Mouse (Mus musculus): ENCODE measurements around the gene Zfp646. TPM values are rescaled to one million over a fixed set of nuclear protein-coding genes. Genes with fewer than 3 reads are reported as not detected.

The Zfp646 gene
- polyA plus RNA-seq, 1 experiment: 42.5 TPM

GRCm38 (mm10) chr7:127926846-127927245 is 50.8 kb downstream of the Zfp646 start:
- Histone ChIP-seq H3K27me3 (ENCODE audit: control insufficient read depth, insufficient read depth, low read length, poor library complexity, severe bottlenecking) (no peaks in the 10 kb centered on the region), H3K36me3 (ENCODE audit: control insufficient read depth, insufficient read depth, low read length, poor library complexity, severe bottlenecking) (peaks cover 13% of the 10 kb centered on the region), H3K4me3 (ENCODE audit: low read depth, low read length) (no peak overlapping the region; the same call in 1 of the 2 replicates), H3K4me1 (ENCODE audit: control insufficient read depth, insufficient read depth, low read length) (peaks cover 8% of the 10 kb centered on the region), H3K9me3 (replicated peaks; ENCODE audit: control insufficient read depth, insufficient read depth, low read length, poor library complexity, severe bottlenecking) (no peaks in the 10 kb centered on the region), H3K27ac (ENCODE audit: insufficient read depth, low read length) (no peak overlapping the region), H3K9ac (ENCODE audit: low read depth, poor library complexity, severe bottlenecking) (no peak overlapping the region)
- no peak for TF ChIP-seq CTCF (IDR thresholded peaks at IDR 0.05; ENCODE audit: low read depth, low read length)
- peak; percentile 65; the same call in 1 of the 2 replicates for TF ChIP-seq EP300 (IDR thresholded peaks at IDR 0.05; ENCODE audit: insufficient read depth, low read depth, low read length)

GRCm38 (mm10) chr7:127927726-127928125 is 51.7 kb downstream of the Zfp646 start:
- Histone ChIP-seq H3K9ac (ENCODE audit: low read depth, poor library complexity, severe bottlenecking) (no peak overlapping the region), H3K36me3 (ENCODE audit: control insufficient read depth, insufficient read depth, low read length, poor library complexity, severe bottlenecking) (peaks cover 13% of the 10 kb centered on the region), H3K9me3 (replicated peaks; ENCODE audit: control insufficient read depth, insufficient read depth, low read length, poor library complexity, severe bottlenecking) (no peaks in the 10 kb centered on the region), H3K27me3 (ENCODE audit: control insufficient read depth, insufficient read depth, low read length, poor library complexity, severe bottlenecking) (no peaks in the 10 kb centered on the region), H3K4me3 (ENCODE audit: low read depth, low read length) (no peak overlapping the region), H3K4me1 (ENCODE audit: control insufficient read depth, insufficient read depth, low read length) (peaks cover 10% of the 10 kb centered on the region), H3K27ac (ENCODE audit: insufficient read depth, low read length) (no peak overlapping the region)
- no peak for TF ChIP-seq CTCF (IDR thresholded peaks at IDR 0.05; ENCODE audit: low read depth, low read length)
- no peak for TF ChIP-seq POLR2A (IDR thresholded peaks at IDR 0.05; ENCODE audit: insufficient read depth, low read length)
- no peak for TF ChIP-seq EP300 (IDR thresholded peaks at IDR 0.05; ENCODE audit: insufficient read depth, low read depth, low read length)

- Histone ChIP-seq H3K4me3 (ENCODE audit: low read depth, low read length) (peak overlapping the region; percentile 82), H3K27me3 (ENCODE audit: control insufficient read depth, insufficient read depth, low read length, poor library complexity, severe bottlenecking) (no peaks in the 10 kb centered on the region), H3K4me1 (ENCODE audit: control insufficient read depth, insufficient read depth, low read length) (peaks cover 10% of the 10 kb centered on the region), H3K27ac (ENCODE audit: insufficient read depth, low read length) (0 out of 2 replicates have a peak overlapping the region, but pooled peaks have one; percentile 5), H3K9me3 (replicated peaks; ENCODE audit: control insufficient read depth, insufficient read depth, low read length, poor library complexity, severe bottlenecking) (no peaks in the 10 kb centered on the region), H3K9ac (ENCODE audit: low read depth, poor library complexity, severe bottlenecking) (peak overlapping the region; percentile 64; the same call in 1 of the 2 replicates), H3K36me3 (ENCODE audit: control insufficient read depth, insufficient read depth, low read length, poor library complexity, severe bottlenecking) (peaks cover 13% of the 10 kb centered on the region)
- TF ChIP-seq POLR2A (IDR thresholded peaks at IDR 0.05; ENCODE audit: insufficient read depth, low read length) (no peak), EP300 (IDR thresholded peaks at IDR 0.05; ENCODE audit: insufficient read depth, low read depth, low read length) (no peak), CTCF (IDR thresholded peaks at IDR 0.05; ENCODE audit: low read depth, low read length) (no peak)
Observed at GRCm38 (mm10) chr7:127928596-127928995, 52.6 kb downstream of the Zfp646 start.

- Histone ChIP-seq H3K27me3 (ENCODE audit: control insufficient read depth, insufficient read depth, low read length, poor library complexity, severe bottlenecking) (no peaks in the 10 kb centered on the region), H3K9me3 (replicated peaks; ENCODE audit: control insufficient read depth, insufficient read depth, low read length, poor library complexity, severe bottlenecking) (no peaks in the 10 kb centered on the region), H3K4me3 (ENCODE audit: low read depth, low read length) (peak within 1 kb of the TSS; percentile 82), H3K27ac (ENCODE audit: insufficient read depth, low read length) (peak within 1 kb of the TSS; percentile 28; the same call in 1 of the 2 replicates), H3K9ac (ENCODE audit: low read depth, poor library complexity, severe bottlenecking) (peak within 1 kb of the TSS; percentile 64), H3K36me3 (ENCODE audit: control insufficient read depth, insufficient read depth, low read length, poor library complexity, severe bottlenecking) (peaks cover 7% of the 10 kb centered on the region), H3K4me1 (ENCODE audit: control insufficient read depth, insufficient read depth, low read length) (peaks cover 7% of the 10 kb centered on the region)
- TF ChIP-seq EP300 (IDR thresholded peaks at IDR 0.05; ENCODE audit: insufficient read depth, low read depth, low read length): peak; percentile 43; the same call in 1 of the 2 replicates
- peak; percentile 64 for TF ChIP-seq POLR2A (IDR thresholded peaks at IDR 0.05; ENCODE audit: insufficient read depth, low read length)
- TF ChIP-seq CTCF (IDR thresholded peaks at IDR 0.05; ENCODE audit: low read depth, low read length): no peak
Observed at GRCm38 (mm10) chr7:127929923-127930322, 53.9 kb downstream of the Zfp646 start, which contains the start of gene Prss8. Gene Prss8, minus strand, starts transcription at chr7:127930104.

- no peak overlapping the region; the same call in 1 of the 2 replicates for H3K4me3 ChIP-seq (ENCODE audit: low read depth, low read length)
- H3K36me3 ChIP-seq (ENCODE audit: control insufficient read depth, insufficient read depth, low read length, poor library complexity, severe bottlenecking): peaks cover 6% of the 10 kb centered on the region
- no peaks in the 10 kb centered on the region for H3K27me3 ChIP-seq (ENCODE audit: control insufficient read depth, insufficient read depth, low read length, poor library complexity, severe bottlenecking)
- H3K4me1 ChIP-seq (ENCODE audit: control insufficient read depth, insufficient read depth, low read length): peaks cover 7% of the 10 kb centered on the region
- peak overlapping the region; percentile 7; the same call in 1 of the 2 replicates for H3K27ac ChIP-seq (ENCODE audit: insufficient read depth, low read length)
- H3K9ac ChIP-seq (ENCODE audit: low read depth, poor library complexity, severe bottlenecking): no peak overlapping the region
- TF ChIP-seq CTCF (IDR thresholded peaks at IDR 0.05; ENCODE audit: low read depth, low read length) (no peak), POLR2A (IDR thresholded peaks at IDR 0.05; ENCODE audit: insufficient read depth, low read length) (no peak), EP300 (IDR thresholded peaks at IDR 0.05; ENCODE audit: insufficient read depth, low read depth, low read length) (no peak)
- H3K9me3 ChIP-seq (replicated peaks; ENCODE audit: control insufficient read depth, insufficient read depth, low read length, poor library complexity, severe bottlenecking): no peaks in the 10 kb centered on the region
Observed at GRCm38 (mm10) chr7:127930636-127931035, 54.6 kb downstream of the Zfp646 start.

- Histone ChIP-seq H3K9ac (ENCODE audit: low read depth, poor library complexity, severe bottlenecking) (peak overlapping the region; percentile 46), H3K27me3 (ENCODE audit: control insufficient read depth, insufficient read depth, low read length, poor library complexity, severe bottlenecking) (no peaks in the 10 kb centered on the region), H3K4me3 (ENCODE audit: low read depth, low read length) (peak overlapping the region; percentile 4), H3K9me3 (replicated peaks; ENCODE audit: control insufficient read depth, insufficient read depth, low read length, poor library complexity, severe bottlenecking) (no peaks in the 10 kb centered on the region), H3K4me1 (ENCODE audit: control insufficient read depth, insufficient read depth, low read length) (peaks cover 7% of the 10 kb centered on the region), H3K36me3 (ENCODE audit: control insufficient read depth, insufficient read depth, low read length, poor library complexity, severe bottlenecking) (no peaks in the 10 kb centered on the region), H3K27ac (ENCODE audit: insufficient read depth, low read length) (peak overlapping the region; percentile 99)
- TF ChIP-seq CTCF (IDR thresholded peaks at IDR 0.05; ENCODE audit: low read depth, low read length) (no peak), EP300 (IDR thresholded peaks at IDR 0.05; ENCODE audit: insufficient read depth, low read depth, low read length) (peak; percentile 84)
Observed at GRCm38 (mm10) chr7:127931351-127932135, 55.5 kb downstream of the Zfp646 start.
